Mouse (Mus musculus): ENCODE measurements around the gene 4921501E09Rik. TPM values are rescaled to one million over a fixed set of nuclear protein-coding genes. Genes with fewer than 3 reads are reported as not detected.

4921501E09Rik gene
- polyA plus RNA-seq, 1 experiment from 2014 or later = not detected

Other genes with a start within 250 kb of the 4921501E09Rik start
- 19.9 and 21.8 TPM in 2 replicates for gene Zfp799, start 237.8 kb downstream of the 4921501E09Rik start, polyA plus RNA-seq (2016; fragmentation: Nextera tagmentation; extraction: Ambion mirVana)
- gene Zfp870, start 176.4 kb downstream of the 4921501E09Rik start, polyA plus RNA-seq (2016; fragmentation: Nextera tagmentation; extraction: Ambion mirVana) = 8.8 and 9.8 TPM in 2 replicates
- gene Cyp4f14, start 150.7 kb downstream of the 4921501E09Rik start, polyA plus RNA-seq (2016; fragmentation: Nextera tagmentation; extraction: Ambion mirVana) = not detected in 2 replicates
- gene Cyp4f13, start 120.7 kb downstream of the 4921501E09Rik start, polyA plus RNA-seq (2016; fragmentation: Nextera tagmentation; extraction: Ambion mirVana) = 6.6 and 8.5 TPM in 2 replicates
- gene Zfp472, start 102.2 kb downstream of the 4921501E09Rik start, polyA plus RNA-seq (2016; fragmentation: Nextera tagmentation; extraction: Ambion mirVana) = 12.0 and 13.1 TPM in 2 replicates
- gene Zfp952, start 74.9 kb downstream of the 4921501E09Rik start, polyA plus RNA-seq (2016; fragmentation: Nextera tagmentation; extraction: Ambion mirVana) = 15.2 and 16.1 TPM in 2 replicates
- 18.2 and 18.9 TPM in 2 replicates for gene Zfp763, start 34.7 kb downstream of the 4921501E09Rik start, polyA plus RNA-seq (2016; fragmentation: Nextera tagmentation; extraction: Ambion mirVana)
- 9.7 and 12.3 TPM in 2 replicates for gene Zfp563, start 21.3 kb upstream of the 4921501E09Rik start, polyA plus RNA-seq (2016; fragmentation: Nextera tagmentation; extraction: Ambion mirVana)
- not detected in 2 replicates for gene Morc2b, start 71.6 kb upstream of the 4921501E09Rik start, polyA plus RNA-seq (2016; fragmentation: Nextera tagmentation; extraction: Ambion mirVana)
- not detected in 2 replicates for gene Olfr55, start 100.4 kb upstream of the 4921501E09Rik start, polyA plus RNA-seq (2016; fragmentation: Nextera tagmentation; extraction: Ambion mirVana)
- not detected in 2 replicates for gene Olfr239, start 123.2 kb upstream of the 4921501E09Rik start, polyA plus RNA-seq (2016; fragmentation: Nextera tagmentation; extraction: Ambion mirVana)
- not detected in 2 replicates for gene Olfr1564, start 153.6 kb upstream of the 4921501E09Rik start, polyA plus RNA-seq (2016; fragmentation: Nextera tagmentation; extraction: Ambion mirVana)
- 19.5 and 20.3 TPM in 2 replicates for gene Zfp955a, start 187.1 kb upstream of the 4921501E09Rik start, polyA plus RNA-seq (2016; fragmentation: Nextera tagmentation; extraction: Ambion mirVana)
- 0.04 TPM in 1 of 2 replicates, not detected in the other for gene Olfr63, start 196.6 kb upstream of the 4921501E09Rik start, polyA plus RNA-seq (2016; fragmentation: Nextera tagmentation; extraction: Ambion mirVana)
- 13.4 and 14.1 TPM in 2 replicates for gene Zfp955b, start 221.5 kb upstream of the 4921501E09Rik start, polyA plus RNA-seq (2016; fragmentation: Nextera tagmentation; extraction: Ambion mirVana)